Mouse (Mus musculus): ENCODE measurements at regions not wholly inside any gene's neighbourhood (a gene's known extent, or its start where the extent isn't known, plus 50 kb on each side); places are given as distances from the start of the nearest gene placed in this dataset.

GRCm38 (mm10) chr12:56404833-56405232, 59.1 kb upstream of the Mbip start:
- peak; percentile 25 to 48 for DNase-seq (ENCODE audit: low spot score in 2 of 2)
- intact Hi-C loops (cut with DNase I): loop anchor here (5.0 kb wide), 1 partner anchor 348 kb away; no protein-coding TSS in a partner anchor

GRCm38 (mm10) chr12:56404262-56404661, 58.6 kb upstream of the Mbip start:
- intact Hi-C loops (cut with DNase I): no loop called here
- no peak for DNase-seq (ENCODE audit: low spot score in 2 of 2)

- intact Hi-C loops (cut with DNase I): no loop called here
- no peak for DNase-seq (ENCODE audit: low spot score in 2 of 2)
Measured at GRCm38 (mm10) chr12:56403626-56404025, 57.9 kb upstream of the Mbip start.

DNA sequence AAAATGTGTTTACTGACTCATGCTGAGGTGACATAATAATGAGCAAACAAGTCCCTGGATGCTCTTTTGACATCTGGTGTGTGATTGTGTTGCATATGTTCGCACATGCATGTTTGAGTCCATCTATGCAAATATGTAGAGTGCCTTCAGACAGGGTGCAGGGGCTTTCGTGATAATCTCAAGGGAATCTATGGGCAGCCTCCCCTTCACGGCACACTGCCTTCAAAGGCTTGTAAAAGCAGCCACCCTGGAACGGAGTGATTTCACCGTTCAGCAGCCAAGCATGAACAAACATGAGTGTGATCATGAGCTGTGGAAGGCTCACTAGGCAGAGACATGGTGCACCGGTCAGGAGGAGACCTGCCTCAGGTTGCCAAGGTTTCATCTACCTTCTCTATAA, 57.1 kb upstream of the Mbip start:
- intact Hi-C loops (cut with DNase I): no loop called here
- no peak for DNase-seq (ENCODE audit: low spot score in 2 of 2)

- intact Hi-C loops (cut with DNase I): no loop called here
- no peak for DNase-seq (ENCODE audit: low spot score in 2 of 2)
Measured at GRCm38 (mm10) chr12:56402137-56402536, 56.4 kb upstream of the Mbip start.

Data from left cerebral cortex, postnatal 14 days (tissue).